Mouse (Mus musculus): ENCODE data around the gene Angptl2.

- no peak for TF ChIP-seq POLR2A (IDR thresholded peaks at IDR 0.05; ENCODE audit: borderline replicate concordance, control insufficient read depth, low read depth, low read length)
- no peak for TF ChIP-seq CTCF (IDR thresholded peaks at IDR 0.05; ENCODE audit: control insufficient read depth, insufficient read depth, low read length)
These were observed 59.0 kb downstream of the Angptl2 start for GRCm38 (mm10) chr2:33274719-33275490.
